In the genomic region with DNA sequence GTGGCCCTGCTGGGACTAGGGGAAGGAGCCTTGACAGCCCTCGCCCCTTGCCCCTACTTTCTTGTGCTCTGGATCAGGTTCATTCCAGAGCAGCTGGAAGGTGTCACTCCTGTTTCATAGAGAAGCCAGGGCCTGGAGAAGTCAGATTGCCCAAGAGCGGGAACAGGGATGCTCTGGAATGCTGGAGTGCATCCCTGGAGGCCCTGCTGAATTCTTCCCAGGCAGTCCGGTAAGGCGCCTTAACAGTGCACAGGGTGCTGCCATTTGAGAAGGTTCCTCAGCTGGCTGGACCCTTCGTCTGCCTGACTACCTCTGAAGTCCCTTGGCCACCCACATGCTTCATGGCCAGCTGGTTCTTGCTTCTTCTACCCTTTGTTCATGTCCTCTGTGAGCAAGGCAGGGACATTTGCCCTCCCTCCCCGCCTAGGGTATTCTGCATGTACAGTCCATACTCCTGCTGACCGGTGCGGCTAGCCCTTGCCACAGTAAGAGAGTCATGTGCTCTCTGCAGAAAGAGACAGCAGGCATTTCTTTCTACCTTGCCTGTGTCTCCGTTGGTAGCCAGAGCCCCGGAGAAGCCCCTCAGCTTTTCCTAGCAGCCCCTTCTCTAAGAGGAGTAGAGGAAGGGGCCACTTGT, we compare ENCODE assay signal across 11 mouse cellular contexts.
DNase-seq lines count a peak whose midpoint lies in the region; ATAC-seq and TF ChIP-seq lines count a peak whose summit lies in the region.
"Had no signal": no experiment of that assay in that cellular context is flagged by ENCODE, and none has a peak within 500 bp of the region (broad histone marks: within the 10 kb centered on the region; RNA-seq: fewer than 3 reads in every experiment).

No protein-coding gene starts in this region.

- H3K36me3 ChIP-seq in liver, embryonic 11.5 days (ENCODE audit: control insufficient read depth, insufficient read depth, low read length) = no peaks in the 10 kb centered on the region
- no peaks in the 10 kb centered on the region for H3K36me3 ChIP-seq in forebrain, embryonic 14.5 days (ENCODE audit: control insufficient read depth, insufficient read depth, low read length)
- no peaks in the 10 kb centered on the region for H3K36me3 ChIP-seq in limb, embryonic 13.5 days
- no peaks in the 10 kb centered on the region for H3K36me3 ChIP-seq in stomach, postnatal 0 days (ENCODE audit: control insufficient read depth, insufficient read depth, low read length)

- no peak for TF ChIP-seq EP300 in stomach, postnatal 0 days (optimal IDR thresholded peaks at IDR 0.05)

- no peak overlapping the region for H3K9ac ChIP-seq in liver, embryonic 11.5 days (ENCODE audit: low read depth, low read length)
- no peak overlapping the region for H3K9ac ChIP-seq in forebrain, embryonic 14.5 days (ENCODE audit: low read length)
- H3K9ac ChIP-seq in limb, embryonic 13.5 days = no peak overlapping the region
- no peak overlapping the region for H3K9ac ChIP-seq in stomach, postnatal 0 days (ENCODE audit: low read length)

- peaks cover 7% of the 10 kb centered on the region; the same call in 1 of the 2 replicates for H3K27me3 ChIP-seq in liver, embryonic 11.5 days (replicated peaks; ENCODE audit: control insufficient read depth, insufficient read depth, low read length)
- no peaks in the 10 kb centered on the region for H3K27me3 ChIP-seq in forebrain, embryonic 14.5 days (replicated peaks; ENCODE audit: control insufficient read depth, insufficient read depth, low read length)
- peaks cover 22% of the 10 kb centered on the region for H3K27me3 ChIP-seq in limb, embryonic 13.5 days
- no peaks in the 10 kb centered on the region for H3K27me3 ChIP-seq in stomach, postnatal 0 days (ENCODE audit: control insufficient read depth, insufficient read depth, low read length)

- WGBS in liver, embryonic 11.5 days = 52% methylated on average over 10 of the region's 10 CpGs
- 49% methylated on average over 10 of the region's 10 CpGs for WGBS in forebrain, embryonic 14.5 days
- 40% methylated on average over 10 of the region's 10 CpGs for WGBS in limb, embryonic 13.5 days
- 42% methylated on average over 10 of the region's 10 CpGs for WGBS in stomach, postnatal 0 days

- H3K9me3 ChIP-seq in liver, embryonic 11.5 days (ENCODE audit: control insufficient read depth, low read length) = no peaks in the 10 kb centered on the region
- H3K9me3 ChIP-seq in forebrain, embryonic 14.5 days (replicated peaks; ENCODE audit: control insufficient read depth, low read length) = no peaks in the 10 kb centered on the region
- no peaks in the 10 kb centered on the region for H3K9me3 ChIP-seq in limb, embryonic 13.5 days
- no peaks in the 10 kb centered on the region for H3K9me3 ChIP-seq in stomach, postnatal 0 days (ENCODE audit: control insufficient read depth, low read length)

- no peak overlapping the region for H3K4me3 ChIP-seq in liver, embryonic 11.5 days (ENCODE audit: low read depth, low read length)
- no peak overlapping the region for H3K4me3 ChIP-seq in forebrain, embryonic 14.5 days (ENCODE audit: low read depth, low read length)
- no peak overlapping the region for H3K4me3 ChIP-seq in limb, embryonic 13.5 days
- no peak overlapping the region for H3K4me3 ChIP-seq in stomach, postnatal 0 days (ENCODE audit: low read depth, low read length)
- H3K4me3 ChIP-seq: megakaryocyte, embryonic 14.5 days had no signal

- no peak for TF ChIP-seq CTCF in stomach, postnatal 0 days (IDR thresholded peaks at IDR 0.05; ENCODE audit: low read depth)

- ATAC-seq in liver, embryonic 11.5 days (replicated peaks; ENCODE audit: low FRiP score) = no peak
- 0 out of 2 replicates have a peak, but pooled peaks have one; percentile 5 for ATAC-seq in forebrain, embryonic 14.5 days
- peak; percentile 10; the same call in 1 of the 2 replicates for ATAC-seq in limb, embryonic 13.5 days (ENCODE audit: low FRiP score, low read depth)
- ATAC-seq in stomach, postnatal 0 days (ENCODE audit: low FRiP score, low TSS enrichment) = no peak
- no peak for ATAC-seq in erythroid progenitor cell, adult 5-6 weeks (replicated peaks; ENCODE audit: low FRiP score, poor library complexity, severe bottlenecking)

- peak overlapping the region; percentile 48; the same call in 1 of the 2 replicates for H3K27ac ChIP-seq in liver, embryonic 11.5 days (ENCODE audit: low read depth, low read length)
- H3K27ac ChIP-seq in forebrain, embryonic 14.5 days (ENCODE audit: low read depth, low read length) = peak overlapping the region; percentile 39; the same call in 1 of the 2 replicates
- no peak overlapping the region for H3K27ac ChIP-seq in limb, embryonic 13.5 days
- H3K27ac ChIP-seq in stomach, postnatal 0 days (replicated peaks) = peak overlapping the region; percentile 58; the same call in 1 of the 2 replicates

- DNase-seq in liver, embryonic 11.5 days (ENCODE audit: low spot score) = no peak
- DNase-seq in liver = no peak
- no peak for DNase-seq in forebrain, embryonic 14.5 days (ENCODE audit: low spot score)
- no peak for DNase-seq in stomach, postnatal 0 days (ENCODE audit: low spot score)
- no peak for DNase-seq in gastrocnemius, postnatal 25 days
- DNase-seq: adrenal gland, postnatal 14 days; cerebellum, postnatal 10 days; layer of hippocampus, postnatal 36 days had no signal

- no peak overlapping the region for H3K4me2 ChIP-seq in liver, embryonic 11.5 days
- H3K4me2 ChIP-seq in forebrain, embryonic 14.5 days (ENCODE audit: low read length) = no peak overlapping the region
- H3K4me2 ChIP-seq in limb, embryonic 13.5 days (replicated peaks) = peak overlapping the region; percentile 3; the same call in 1 of the 2 replicates
- no peak overlapping the region for H3K4me2 ChIP-seq in stomach, postnatal 0 days (replicated peaks; ENCODE audit: low read depth)

- peaks cover 10% of the 10 kb centered on the region for H3K4me1 ChIP-seq in liver, embryonic 11.5 days (replicated peaks; ENCODE audit: control insufficient read depth, insufficient read depth, low read length)
- H3K4me1 ChIP-seq in forebrain, embryonic 14.5 days (ENCODE audit: control insufficient read depth, insufficient read depth, low read length) = peaks cover 18% of the 10 kb centered on the region
- peaks cover 29% of the 10 kb centered on the region for H3K4me1 ChIP-seq in limb, embryonic 13.5 days
- peaks cover 5% of the 10 kb centered on the region; the same call in 1 of the 2 replicates for H3K4me1 ChIP-seq in stomach, postnatal 0 days (replicated peaks; ENCODE audit: control insufficient read depth, insufficient read depth)

Comparison
In these comparisons a context has a peak if more than half of its experiments do, and no peak if none do; other contexts are left out.
1. ATAC-seq: peak in forebrain, embryonic 14.5 days (single experiment) and limb, embryonic 13.5 days (single experiment); none in liver, embryonic 11.5 days (single experiment), stomach, postnatal 0 days (single experiment) and erythroid progenitor cell, adult 5-6 weeks (single experiment).